Mouse (Mus musculus) heart, embryonic 10.5 days (tissue): ENCODE measurements around the gene Gm4952. TPM values are rescaled to one million over a fixed set of nuclear protein-coding genes. Genes with fewer than 3 reads are reported as not detected.

Source experiments
- DNase-seq: peaks from one replicate; pipeline ENCODE4 v3.0.0-alpha.2; 2017; ENCODE audit warnings: low spot score
- H3K27ac ChIP-seq: fragments of 300-500 bp; sonication (generic); 2 replicates; pipeline ENCODE4 v1.5.1; 2016; ENCODE audit warnings: mild to moderate bottlenecking
- H3K27me3 ChIP-seq: fragments of 300-500 bp; sonication (generic); 2 replicates; pipeline ENCODE4 v1.6.1; 2016; ENCODE audit warnings: mild to moderate bottlenecking; ENCODE audit not compliant: poor library complexity, insufficient read depth, severe bottlenecking
- H3K36me3 ChIP-seq: fragments of 300-500 bp; sonication (generic); 2 replicates; pipeline ENCODE4 v1.6.1; 2016; ENCODE audit warnings: mild to moderate bottlenecking, moderate library complexity
- H3K4me1 ChIP-seq: fragments of 300-500 bp; sonication (generic); 2 replicates; pipeline ENCODE4 v1.6.1; 2016; ENCODE audit warnings: mild to moderate bottlenecking
- H3K4me3 ChIP-seq: fragments of 300-500 bp; sonication (generic); 2 replicates; pipeline ENCODE4 v1.5.1; 2016; ENCODE audit warnings: mild to moderate bottlenecking, moderate library complexity
- H3K9me3 ChIP-seq: fragments of 300-500 bp; sonication (generic); 2 replicates; pipeline ENCODE4 v1.6.1; 2016; ENCODE audit warnings: mild to moderate bottlenecking, moderate library complexity
- WGBS: fragments of 180-500 bp; shearing (Covaris S2); methylation state at CpG from one replicate; pipeline ENCODE4 v1.1.7; 2016; 5-methylcytosine and 5-hydroxymethylcytosine counted together
- polyA plus RNA-seq: library from polyadenylated mRNA; unstranded; fragments of >200 nt; fragmentation: Nextera tagmentation; extraction: Ambion mirVana; gene quantifications from 2 replicates; pipeline ENCODE4 v1.2.1, GENCODE M21; 2016

Gm4952 gene
- polyA plus RNA-seq: 0.10 and 0.17 TPM in 2 replicates

DNA sequence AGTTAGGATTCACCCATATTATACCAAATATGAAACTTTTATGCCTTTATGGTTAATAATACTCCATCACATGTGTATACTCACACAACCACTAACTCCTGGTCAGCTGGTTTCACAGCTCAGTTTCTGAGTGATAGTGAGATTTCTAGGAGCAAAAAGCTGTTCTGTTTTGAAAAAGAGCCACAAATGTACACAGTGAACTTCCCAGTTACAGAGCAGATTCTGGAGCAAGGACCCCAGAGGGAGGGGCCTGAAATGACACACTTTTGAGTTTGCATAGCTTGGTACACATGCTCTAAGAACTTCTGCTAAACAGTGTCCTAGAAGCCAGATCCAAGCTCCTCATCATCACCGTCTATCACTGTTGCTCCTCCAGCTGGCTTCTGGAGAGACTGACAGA is at the start of gene Gm4952:
Gene Gm4952, plus strand, starts transcription at position 301 of the 400 bp plus-strand sequence.
- H3K4me1 ChIP-seq: peaks cover 9% of the 10 kb centered on the region
- DNase-seq: no peak
- H3K9me3 ChIP-seq: no peaks in the 10 kb centered on the region
- H3K4me3 ChIP-seq: no peak within 1 kb of the TSS
- H3K27me3 ChIP-seq: peaks cover 10% of the 10 kb centered on the region
- H3K27ac ChIP-seq: no peak within 1 kb of the TSS
- WGBS: 56% methylated on average over 1 of the region's 1 CpGs
- no peaks in the 10 kb centered on the region for H3K36me3 ChIP-seq

DNA sequence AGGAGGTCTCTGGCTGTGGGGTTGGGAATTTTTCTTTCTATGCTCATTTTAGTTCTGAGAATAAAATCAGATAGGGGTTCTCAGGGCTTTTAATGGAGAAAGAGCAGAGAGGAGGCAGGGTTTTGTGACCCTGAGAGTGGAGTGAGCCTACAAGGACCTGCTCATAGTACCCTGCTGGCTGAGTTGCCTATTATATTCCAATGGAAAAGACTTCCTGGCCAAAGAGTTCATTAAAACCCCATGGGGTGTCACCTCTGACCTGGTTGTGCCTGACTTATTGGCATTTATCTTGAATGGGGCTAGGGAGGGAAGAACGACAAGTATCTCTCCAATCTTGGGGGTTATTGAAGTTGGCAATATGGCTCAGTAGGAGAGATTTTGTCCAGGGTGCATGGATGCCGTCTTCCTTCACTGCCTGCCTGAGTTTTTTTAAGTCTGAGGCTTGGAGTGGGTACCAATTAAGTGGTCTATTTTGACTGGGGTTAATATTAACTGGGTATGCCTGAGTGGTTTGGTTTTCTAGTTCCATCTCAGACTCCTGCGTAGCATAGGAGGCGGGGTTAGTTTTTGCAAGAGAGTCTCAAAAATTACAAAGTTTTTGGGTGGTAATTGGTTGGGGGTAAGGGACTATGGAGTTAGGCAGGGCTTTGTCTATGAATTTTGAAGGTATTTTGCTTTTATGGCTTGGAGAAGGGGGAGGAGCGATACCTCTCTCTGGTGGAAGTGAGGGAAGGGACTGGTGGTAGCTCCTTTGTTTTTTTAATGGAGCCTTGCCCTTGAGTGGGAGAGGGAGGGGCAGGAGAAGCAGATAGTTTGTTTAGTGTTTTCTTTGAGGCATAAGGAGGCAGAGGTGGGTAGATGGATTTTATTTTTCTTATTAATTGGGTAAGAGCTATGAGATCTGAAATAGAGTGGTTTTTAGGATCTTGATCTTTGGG is 49.5 kb upstream of the Gm4952 start:
- no peaks in the 10 kb centered on the region for H3K36me3 ChIP-seq
- no peaks in the 10 kb centered on the region for H3K4me1 ChIP-seq
- no peaks in the 10 kb centered on the region for H3K9me3 ChIP-seq
- no peak overlapping the region for H3K27ac ChIP-seq
- H3K4me3 ChIP-seq: no peak overlapping the region
- 80% methylated on average over 5 of the region's 5 CpGs for WGBS
- H3K27me3 ChIP-seq: no peaks in the 10 kb centered on the region
- DNase-seq: no peak

GRCm38 (mm10) chr19:12556293-12556692 is 43.5 kb upstream of the Gm4952 start:
- no peaks in the 10 kb centered on the region for H3K36me3 ChIP-seq

GRCm38 (mm10) chr19:12558219-12558618 is 41.6 kb upstream of the Gm4952 start:
- no peak overlapping the region for H3K4me3 ChIP-seq
- H3K36me3 ChIP-seq: no peaks in the 10 kb centered on the region
- no peaks in the 10 kb centered on the region for H3K9me3 ChIP-seq
- no peak overlapping the region for H3K27ac ChIP-seq
- H3K4me1 ChIP-seq: no peaks in the 10 kb centered on the region
- H3K27me3 ChIP-seq: no peaks in the 10 kb centered on the region
- DNase-seq: no peak
- WGBS: 77% methylated on average over 4 of the region's 4 CpGs

More at GRCm38 (mm10) chr19:12556293-12556692, 43.5 kb upstream of the Gm4952 start:
- DNase-seq: no peak
- H3K9me3 ChIP-seq: no peaks in the 10 kb centered on the region
- H3K4me3 ChIP-seq: no peak overlapping the region
- no peak overlapping the region for H3K27ac ChIP-seq
- 83% methylated on average over 2 of the region's 2 CpGs for WGBS
- H3K4me1 ChIP-seq: no peaks in the 10 kb centered on the region
- H3K27me3 ChIP-seq: no peaks in the 10 kb centered on the region

- Histone ChIP-seq H3K36me3 (no peaks in the 10 kb centered on the region), H3K4me3 (no peak overlapping the region), H3K27me3 (no peaks in the 10 kb centered on the region), H3K9me3 (no peaks in the 10 kb centered on the region), H3K4me1 (no peaks in the 10 kb centered on the region), H3K27ac (no peak overlapping the region)
- DNase-seq: no peak
Observed at GRCm38 (mm10) chr19:12564197-12564596, 35.6 kb upstream of the Gm4952 start.

- no peak overlapping the region for H3K4me3 ChIP-seq
- no peaks in the 10 kb centered on the region for H3K36me3 ChIP-seq
- no peaks in the 10 kb centered on the region for H3K4me1 ChIP-seq
- WGBS: 70% methylated on average over 4 of the region's 4 CpGs
- no peaks in the 10 kb centered on the region for H3K9me3 ChIP-seq
- no peaks in the 10 kb centered on the region for H3K27me3 ChIP-seq
- DNase-seq: no peak
- no peak overlapping the region for H3K27ac ChIP-seq
Observed at GRCm38 (mm10) chr19:12567011-12567410, 32.8 kb upstream of the Gm4952 start.

DNA sequence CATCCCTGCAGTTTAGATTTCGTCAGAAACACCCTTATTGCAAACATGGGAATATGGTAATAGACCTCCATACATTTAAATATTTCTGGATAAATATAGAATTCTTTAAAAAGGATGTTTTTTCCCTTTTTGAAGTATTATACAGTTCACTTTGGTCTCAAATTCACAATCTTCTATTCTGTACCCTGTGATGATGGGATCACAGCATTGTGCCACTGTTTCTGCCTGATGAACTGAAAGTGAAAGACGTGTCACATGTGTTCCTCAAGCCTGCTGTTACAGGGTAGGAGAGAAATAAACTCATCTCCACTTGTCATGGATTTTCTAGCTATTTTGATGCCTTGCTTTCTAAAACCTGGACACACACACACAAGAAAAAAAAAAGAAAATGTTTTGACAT is 28.9 kb upstream of the Gm4952 start:
- Histone ChIP-seq H3K36me3 (no peaks in the 10 kb centered on the region), H3K27me3 (no peaks in the 10 kb centered on the region), H3K4me3 (no peak overlapping the region), H3K27ac (no peak overlapping the region), H3K9me3 (no peaks in the 10 kb centered on the region), H3K4me1 (peaks cover 12% of the 10 kb centered on the region; the same call in 1 of the 2 replicates)
- no peak for DNase-seq
- WGBS: 62% methylated on average over 2 of the region's 2 CpGs

DNA sequence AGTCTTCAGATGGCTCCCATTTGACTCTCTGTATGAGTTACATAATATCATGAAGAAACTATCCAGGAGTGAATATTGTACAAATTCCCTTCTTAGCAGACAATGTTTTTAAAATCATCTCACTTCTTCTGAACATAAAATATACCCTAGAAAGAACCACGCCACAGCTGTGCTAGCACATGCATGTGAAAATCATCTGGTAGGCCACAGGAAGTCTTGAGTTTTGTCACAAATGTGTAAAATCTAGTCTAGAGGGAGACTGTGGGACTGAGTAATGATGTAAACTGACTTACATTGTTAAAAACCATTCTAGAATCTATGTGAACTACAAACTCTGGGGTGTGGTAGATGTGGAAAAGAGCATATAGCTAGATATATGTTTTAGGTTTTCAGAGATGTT is 28.1 kb upstream of the Gm4952 start:
- H3K9me3 ChIP-seq: no peaks in the 10 kb centered on the region
- no peaks in the 10 kb centered on the region for H3K27me3 ChIP-seq
- H3K4me3 ChIP-seq: no peak overlapping the region
- H3K27ac ChIP-seq: no peak overlapping the region
- 80% methylated on average over 1 of the region's 1 CpGs for WGBS
- H3K4me1 ChIP-seq: peaks cover 12% of the 10 kb centered on the region; the same call in 1 of the 2 replicates
- H3K36me3 ChIP-seq: no peaks in the 10 kb centered on the region
- DNase-seq: no peak

DNA sequence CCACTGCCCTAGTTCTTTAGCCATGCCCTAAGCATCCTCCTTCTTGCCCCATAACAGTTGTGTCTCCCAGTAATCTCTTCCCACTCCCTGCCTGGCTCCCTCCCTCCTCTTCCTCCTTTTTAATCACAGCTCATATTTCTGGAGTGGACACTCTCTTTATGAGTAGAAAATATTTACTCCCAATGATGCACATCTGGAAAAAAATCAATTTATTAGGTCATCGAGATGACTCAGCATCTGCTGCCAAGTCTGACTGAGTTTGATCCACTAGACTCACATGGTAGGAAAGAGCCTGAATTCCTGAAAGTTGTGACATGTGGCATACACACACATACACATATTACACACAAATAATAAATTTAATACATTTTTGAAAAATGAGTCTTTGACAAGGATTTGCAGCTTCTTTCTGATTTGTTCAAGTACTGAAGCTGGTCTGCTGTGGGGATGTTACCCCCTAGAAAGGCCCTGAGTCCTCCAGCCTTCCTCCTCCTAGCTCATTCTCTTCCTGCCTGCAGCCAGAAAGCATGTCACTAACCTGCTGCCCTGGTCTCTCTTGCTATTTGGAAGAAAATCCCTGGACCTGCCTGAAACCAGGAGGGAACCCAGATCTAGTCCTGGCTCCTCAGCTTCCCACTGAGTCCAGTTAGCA is 27.0 kb upstream of the Gm4952 start:
- 86% methylated on average over 1 of the region's 1 CpGs for WGBS

GRCm38 (mm10) chr19:12573266-12574011 is 26.3 kb upstream of the Gm4952 start:
- no peaks in the 10 kb centered on the region for H3K27me3 ChIP-seq
- H3K36me3 ChIP-seq: peaks cover 14% of the 10 kb centered on the region
- peak overlapping the region; percentile 80 for H3K27ac ChIP-seq
- H3K4me1 ChIP-seq: peaks cover 12% of the 10 kb centered on the region; the same call in 1 of the 2 replicates
- H3K9me3 ChIP-seq: no peaks in the 10 kb centered on the region
- 10% methylated on average over 14 of the region's 14 CpGs for WGBS
- peak; percentile 96 for DNase-seq
- H3K4me3 ChIP-seq: peak overlapping the region; percentile 57

More for the DNA sequence above, 27.0 kb upstream of the Gm4952 start:
- no peak for DNase-seq
- Histone ChIP-seq H3K9me3 (no peaks in the 10 kb centered on the region), H3K4me1 (peaks cover 12% of the 10 kb centered on the region; the same call in 1 of the 2 replicates), H3K27ac (peak overlapping the region; percentile 70; the same call in 1 of the 2 replicates), H3K4me3 (peak overlapping the region; percentile 57), H3K36me3 (peaks cover 7% of the 10 kb centered on the region), H3K27me3 (no peaks in the 10 kb centered on the region)

DNA sequence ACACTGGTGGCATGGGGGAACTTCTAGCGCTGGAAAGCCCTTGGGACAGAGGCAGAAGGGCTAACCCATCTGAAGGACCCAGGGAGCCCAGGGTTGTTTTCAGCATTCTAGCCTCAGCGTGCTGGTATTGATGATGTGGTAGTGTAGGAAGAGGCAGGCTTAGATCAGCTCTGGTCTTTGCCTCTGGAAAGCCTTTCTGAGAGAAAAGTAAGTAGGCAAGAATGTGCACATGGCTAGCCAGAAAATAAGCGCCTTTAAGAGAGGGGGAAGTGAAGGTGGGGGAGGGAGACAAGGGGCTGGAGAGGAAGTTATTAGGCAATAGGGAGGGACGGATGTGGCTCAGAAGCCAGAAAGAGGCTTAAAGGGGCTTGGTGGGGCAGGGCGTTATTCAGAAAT is 25.8 kb upstream of the Gm4952 start:
- Histone ChIP-seq H3K4me3 (peak overlapping the region; percentile 57), H3K4me1 (peaks cover 12% of the 10 kb centered on the region; the same call in 1 of the 2 replicates), H3K27ac (peak overlapping the region; percentile 80), H3K36me3 (peaks cover 17% of the 10 kb centered on the region), H3K27me3 (no peaks in the 10 kb centered on the region), H3K9me3 (no peaks in the 10 kb centered on the region)
- no peak for DNase-seq
- WGBS: 21% methylated on average over 5 of the region's 5 CpGs

GRCm38 (mm10) chr19:12575107-12575506 is 24.7 kb upstream of the Gm4952 start:
- 89% methylated on average over 7 of the region's 7 CpGs for WGBS
- no peaks in the 10 kb centered on the region for H3K27me3 ChIP-seq
- H3K4me3 ChIP-seq: no peak overlapping the region
- H3K9me3 ChIP-seq: no peaks in the 10 kb centered on the region
- peaks cover 12% of the 10 kb centered on the region; the same call in 1 of the 2 replicates for H3K4me1 ChIP-seq
- H3K27ac ChIP-seq: no peak overlapping the region
- H3K36me3 ChIP-seq: peaks cover 17% of the 10 kb centered on the region
- DNase-seq: no peak
